Mouse (Mus musculus): ENCODE results near the gene Ptx4. TPM values are rescaled to one million over a fixed set of nuclear protein-coding genes. Genes with fewer than 3 reads are reported as not detected.
A peak's percentile ranks its signal among the peaks of the same experiment; 100 is the strongest.

Ptx4 gene
- total and polyA plus RNA-seq, 2 experiments from 2014 or later: 0.54 to 1.2 TPM

GRCm38 (mm10) chr17:25083444-25083931 is 37.1 kb upstream of the Ptx4 start, which contains the start of gene Tmem204:
Gene Tmem204 (minus strand): TSS chr17:25083591.
- Histone ChIP-seq H3K27me3 (ENCODE audit: insufficient read depth, low read length) (no peaks in the 10 kb centered on the region), H3K4me1 (ENCODE audit: insufficient read depth) (no peaks in the 10 kb centered on the region), H3K27ac (ENCODE audit: low read depth, low read length) (no peak within 1 kb of the TSS), H3K9ac (no peak within 1 kb of the TSS), H3K36me3 (ENCODE audit: insufficient read depth) (peaks cover 22% of the 10 kb centered on the region), H3K4me2 (ENCODE audit: low read depth) (no peak within 1 kb of the TSS), H3K4me3 (ENCODE audit: low read depth, low read length) (no peak within 1 kb of the TSS), H3K9me3 (ENCODE audit: low read length) (no peaks in the 10 kb centered on the region)
- DNase-seq (no peak), ATAC-seq (peak; percentile 34; the same call in 1 of the 2 replicates)
- 79% methylated on average over 7 of the region's 7 CpGs for WGBS
- TF ChIP-seq CTCF (IDR thresholded peaks at IDR 0.05; ENCODE audit: low read depth): 0 out of 2 replicates have a peak, but pooled peaks have one; percentile 24

GRCm38 (mm10) chr17:25084835-25085385 is 35.6 kb upstream of the Ptx4 start:
- no peak overlapping the region for H3K9ac ChIP-seq

GRCm38 (mm10) chr17:25086724-25087123 is 33.8 kb upstream of the Ptx4 start:
- Histone ChIP-seq H3K4me3 (ENCODE audit: low read depth, low read length) (no peak overlapping the region), H3K27ac (ENCODE audit: low read depth, low read length) (no peak overlapping the region), H3K27me3 (ENCODE audit: insufficient read depth, low read length) (no peaks in the 10 kb centered on the region), H3K4me2 (ENCODE audit: low read depth) (no peak overlapping the region), H3K9ac (no peak overlapping the region), H3K4me1 (ENCODE audit: insufficient read depth) (no peaks in the 10 kb centered on the region), H3K36me3 (ENCODE audit: insufficient read depth) (peaks cover 28% of the 10 kb centered on the region), H3K9me3 (ENCODE audit: low read length) (no peaks in the 10 kb centered on the region)
- no peak for DNase-seq
- ATAC-seq: no peak
- no peak for TF ChIP-seq CTCF (IDR thresholded peaks at IDR 0.05; ENCODE audit: low read depth)
- 87% methylated on average over 7 of the region's 7 CpGs for WGBS

More at GRCm38 (mm10) chr17:25084835-25085385, 35.6 kb upstream of the Ptx4 start:
- ATAC-seq: no peak
- no peak overlapping the region for H3K4me2 ChIP-seq (ENCODE audit: low read depth)
- DNase-seq: no peak
- H3K27me3 ChIP-seq (ENCODE audit: insufficient read depth, low read length): no peaks in the 10 kb centered on the region
- no peak overlapping the region for H3K27ac ChIP-seq (ENCODE audit: low read depth, low read length)
- TF ChIP-seq CTCF (IDR thresholded peaks at IDR 0.05; ENCODE audit: low read depth): no peak
- H3K36me3 ChIP-seq (ENCODE audit: insufficient read depth): peaks cover 31% of the 10 kb centered on the region
- WGBS: 80% methylated on average over 13 of the region's 13 CpGs
- H3K9me3 ChIP-seq (ENCODE audit: low read length): no peaks in the 10 kb centered on the region
- H3K4me3 ChIP-seq (ENCODE audit: low read depth, low read length): no peak overlapping the region
- H3K4me1 ChIP-seq (ENCODE audit: insufficient read depth): no peaks in the 10 kb centered on the region

- WGBS: 94% methylated on average over 10 of the region's 10 CpGs
- TF ChIP-seq CTCF (IDR thresholded peaks at IDR 0.05; ENCODE audit: low read depth): no peak
- no peak overlapping the region for H3K9ac ChIP-seq
Measured at GRCm38 (mm10) chr17:25089158-25089557, 31.4 kb upstream of the Ptx4 start.

GRCm38 (mm10) chr17:25090450-25090849 is 30.1 kb upstream of the Ptx4 start:
- no peak overlapping the region for H3K9ac ChIP-seq
- H3K27me3 ChIP-seq (ENCODE audit: insufficient read depth, low read length): no peaks in the 10 kb centered on the region
- no peak overlapping the region for H3K4me3 ChIP-seq (ENCODE audit: low read depth, low read length)
- ATAC-seq (no peak), DNase-seq (no peak)
- no peaks in the 10 kb centered on the region for H3K9me3 ChIP-seq (ENCODE audit: low read length)
- TF ChIP-seq CTCF (IDR thresholded peaks at IDR 0.05; ENCODE audit: low read depth): no peak
- H3K4me2 ChIP-seq (ENCODE audit: low read depth): no peak overlapping the region
- H3K36me3 ChIP-seq (ENCODE audit: insufficient read depth): peaks cover 57% of the 10 kb centered on the region
- H3K27ac ChIP-seq (ENCODE audit: low read depth, low read length): no peak overlapping the region
- H3K4me1 ChIP-seq (ENCODE audit: insufficient read depth): no peaks in the 10 kb centered on the region
- 94% methylated on average over 10 of the region's 10 CpGs for WGBS

More at GRCm38 (mm10) chr17:25089158-25089557, 31.4 kb upstream of the Ptx4 start:
- DNase-seq (no peak), ATAC-seq (no peak)
- H3K27ac ChIP-seq (ENCODE audit: low read depth, low read length): no peak overlapping the region
- no peaks in the 10 kb centered on the region for H3K27me3 ChIP-seq (ENCODE audit: insufficient read depth, low read length)
- H3K4me1 ChIP-seq (ENCODE audit: insufficient read depth): no peaks in the 10 kb centered on the region
- no peak overlapping the region for H3K4me2 ChIP-seq (ENCODE audit: low read depth)
- no peaks in the 10 kb centered on the region for H3K9me3 ChIP-seq (ENCODE audit: low read length)
- H3K4me3 ChIP-seq (ENCODE audit: low read depth, low read length): no peak overlapping the region
- peaks cover 48% of the 10 kb centered on the region for H3K36me3 ChIP-seq (ENCODE audit: insufficient read depth)

- Histone ChIP-seq H3K4me1 (ENCODE audit: insufficient read depth) (no peaks in the 10 kb centered on the region), H3K4me2 (ENCODE audit: low read depth) (no peak overlapping the region), H3K27me3 (ENCODE audit: insufficient read depth, low read length) (no peaks in the 10 kb centered on the region), H3K27ac (ENCODE audit: low read depth, low read length) (no peak overlapping the region), H3K9ac (no peak overlapping the region), H3K36me3 (ENCODE audit: insufficient read depth) (peaks cover 66% of the 10 kb centered on the region), H3K4me3 (ENCODE audit: low read depth, low read length) (no peak overlapping the region), H3K9me3 (ENCODE audit: low read length) (no peaks in the 10 kb centered on the region)
- WGBS: 88% methylated on average over 2 of the region's 2 CpGs
- DNase-seq (no peak), ATAC-seq (no peak)
- no peak for TF ChIP-seq CTCF (IDR thresholded peaks at IDR 0.05; ENCODE audit: low read depth)
Measured at GRCm38 (mm10) chr17:25096221-25096620, 24.3 kb upstream of the Ptx4 start.

GRCm38 (mm10) chr17:25100052-25100451 is 20.5 kb upstream of the Ptx4 start:
- no peaks in the 10 kb centered on the region for H3K9me3 ChIP-seq (ENCODE audit: low read length)
- no peak overlapping the region for H3K4me2 ChIP-seq (ENCODE audit: low read depth)
- H3K27me3 ChIP-seq (ENCODE audit: insufficient read depth, low read length): no peaks in the 10 kb centered on the region
- H3K27ac ChIP-seq (ENCODE audit: low read depth, low read length): no peak overlapping the region
- DNase-seq: no peak
- no peaks in the 10 kb centered on the region for H3K4me1 ChIP-seq (ENCODE audit: insufficient read depth)
- TF ChIP-seq CTCF (IDR thresholded peaks at IDR 0.05; ENCODE audit: low read depth): no peak
- H3K9ac ChIP-seq: no peak overlapping the region
- no peak overlapping the region for H3K4me3 ChIP-seq (ENCODE audit: low read depth, low read length)
- H3K36me3 ChIP-seq (ENCODE audit: insufficient read depth): peaks cover 73% of the 10 kb centered on the region
- ATAC-seq: no peak
- WGBS: 94% methylated on average over 6 of the region's 6 CpGs

Measured in forebrain, postnatal 0 days (tissue).